Mouse (Mus musculus): ENCODE data around the gene Asic4. TPM values are rescaled to one million over a fixed set of nuclear protein-coding genes. Genes with fewer than 3 reads are reported as not detected.

Asic4 gene
- polyA plus RNA-seq, 1 experiment from 2014 or later = 0.11 TPM

DNA sequence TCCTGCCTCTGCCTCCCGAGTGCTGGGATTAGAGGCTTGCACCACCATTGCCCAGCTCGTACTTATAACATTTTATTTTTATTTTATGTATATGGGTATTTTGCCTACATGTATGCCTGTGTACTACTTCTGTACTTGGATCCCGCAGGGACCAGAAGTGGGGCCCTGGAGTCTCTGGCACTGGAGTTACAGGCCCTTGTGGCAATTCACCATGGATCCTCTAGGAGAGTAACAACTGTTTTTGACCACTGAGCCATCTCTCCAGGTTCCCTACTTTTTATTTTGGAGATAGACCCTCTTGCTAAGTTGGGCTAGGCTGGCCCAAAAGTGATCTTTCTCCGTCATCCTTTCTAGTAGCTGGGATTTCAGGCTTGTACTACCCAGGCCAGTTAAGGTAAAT, 68.2 kb downstream of the Asic4 start:
- no peaks in the 10 kb centered on the region for H3K9me3 ChIP-seq (replicated peaks; ENCODE audit: control insufficient read depth, low read length)
- no peak overlapping the region for H3K4me2 ChIP-seq
- no peaks in the 10 kb centered on the region for H3K27me3 ChIP-seq (ENCODE audit: control insufficient read depth, insufficient read depth, low read length)
- peaks cover 27% of the 10 kb centered on the region for H3K4me1 ChIP-seq (ENCODE audit: control insufficient read depth, insufficient read depth, low read length)
- ATAC-seq (replicated peaks; ENCODE audit: insufficient number of reproducible peaks, low FRiP score, low TSS enrichment) = no peak
- no peak overlapping the region for H3K9ac ChIP-seq (ENCODE audit: low read depth, low read length)
- no peak overlapping the region for H3K27ac ChIP-seq (ENCODE audit: low read depth, low read length)
- no peaks in the 10 kb centered on the region for H3K36me3 ChIP-seq (ENCODE audit: control insufficient read depth, insufficient read depth, low read length)
- 88% methylated on average over 4 of the region's 4 CpGs for WGBS (ENCODE audit: insufficient replicate concordance)
- H3K4me3 ChIP-seq (ENCODE audit: low read depth, low read length) = no peak overlapping the region

DNA sequence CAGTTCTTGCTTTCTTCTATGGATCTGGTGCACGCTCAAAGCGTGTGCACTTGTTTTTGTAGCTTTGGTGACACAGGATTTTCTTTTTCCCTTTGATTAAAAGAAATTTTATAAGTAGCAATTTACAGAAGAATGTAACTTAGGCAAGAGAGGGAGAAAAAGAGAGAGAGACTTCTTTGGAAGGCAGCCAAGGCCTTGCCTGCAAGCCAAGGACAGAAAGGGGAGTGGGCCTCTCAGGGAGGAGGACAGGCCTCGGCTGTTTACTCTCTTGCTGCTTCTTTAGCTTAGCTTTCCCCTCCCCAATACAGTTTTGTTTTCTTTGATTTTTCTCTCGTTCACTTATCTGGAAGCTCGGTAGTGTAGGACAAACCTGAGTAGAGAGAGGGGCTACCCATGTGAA, 69.3 kb downstream of the Asic4 start:
- peak overlapping the region; percentile 10 for H3K27ac ChIP-seq (ENCODE audit: low read depth, low read length)
- 65% methylated on average over 5 of the region's 5 CpGs for WGBS (ENCODE audit: insufficient replicate concordance)
- H3K27me3 ChIP-seq (ENCODE audit: control insufficient read depth, insufficient read depth, low read length) = no peaks in the 10 kb centered on the region
- H3K9me3 ChIP-seq (replicated peaks; ENCODE audit: control insufficient read depth, low read length) = no peaks in the 10 kb centered on the region
- H3K4me3 ChIP-seq (ENCODE audit: low read depth, low read length) = no peak overlapping the region
- H3K9ac ChIP-seq (ENCODE audit: low read depth, low read length) = no peak overlapping the region
- H3K4me1 ChIP-seq (ENCODE audit: control insufficient read depth, insufficient read depth, low read length) = peaks cover 27% of the 10 kb centered on the region
- no peak overlapping the region for H3K4me2 ChIP-seq
- no peaks in the 10 kb centered on the region; the same call in 1 of the 2 replicates for H3K36me3 ChIP-seq (ENCODE audit: control insufficient read depth, insufficient read depth, low read length)
- no peak for ATAC-seq (replicated peaks; ENCODE audit: insufficient number of reproducible peaks, low FRiP score, low TSS enrichment)

DNA sequence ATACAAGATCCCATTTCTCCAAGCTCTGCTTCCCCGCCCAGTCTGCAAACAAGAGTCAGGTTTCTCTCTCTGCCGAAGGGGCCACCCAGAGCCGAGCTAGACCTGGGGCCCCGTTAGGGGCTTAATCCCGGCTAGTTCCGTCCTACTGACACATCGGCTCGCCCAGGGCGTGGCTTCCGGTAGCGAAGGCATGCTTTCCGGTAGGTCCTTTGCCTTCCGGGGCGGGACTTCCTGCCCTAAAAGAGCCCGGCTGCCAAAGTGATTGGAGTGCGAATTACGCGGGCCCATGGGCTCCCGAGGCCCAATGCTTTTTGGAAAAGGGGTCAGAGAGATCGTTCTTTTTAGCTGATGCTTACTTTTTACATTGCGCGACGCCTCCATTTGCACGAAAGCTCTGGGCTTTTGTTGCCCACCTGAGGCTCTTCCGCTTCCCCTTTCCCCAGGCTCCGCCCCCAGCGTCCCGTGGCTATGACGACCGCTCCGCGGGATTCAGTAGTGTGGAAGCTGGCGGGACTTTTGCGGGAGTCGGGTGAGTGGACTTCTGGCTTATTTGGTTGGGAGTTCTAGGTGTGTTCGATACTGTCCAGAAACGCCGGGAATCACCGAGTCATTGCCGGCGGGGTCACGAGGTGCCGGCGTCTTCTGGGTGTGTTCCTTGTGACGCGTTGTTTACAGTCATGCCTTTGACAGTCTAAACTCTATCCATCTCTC, 71.2 kb downstream of the Asic4 start, which contains the start of gene Stk11ip:
Gene Stk11ip (plus strand): TSS at position 209 of the 711 bp plus-strand sequence.
- ATAC-seq (replicated peaks; ENCODE audit: insufficient number of reproducible peaks, low FRiP score, low TSS enrichment) = peak; percentile 96
- under 1% methylated on average over 46 of the region's 46 CpGs for WGBS (ENCODE audit: insufficient replicate concordance)

More for the DNA sequence above, 71.2 kb downstream of the Asic4 start, which contains the start of gene Stk11ip:
- H3K9ac ChIP-seq (ENCODE audit: low read depth, low read length) = peak within 1 kb of the TSS; percentile 74
- peaks cover 19% of the 10 kb centered on the region for H3K4me1 ChIP-seq (ENCODE audit: control insufficient read depth, insufficient read depth, low read length)
- H3K4me3 ChIP-seq (ENCODE audit: low read depth, low read length) = peak within 1 kb of the TSS; percentile 74
- H3K36me3 ChIP-seq (ENCODE audit: control insufficient read depth, insufficient read depth, low read length) = peaks cover 2% of the 10 kb centered on the region; the same call in 1 of the 2 replicates
- H3K4me2 ChIP-seq = peak within 1 kb of the TSS; percentile 83
- no peaks in the 10 kb centered on the region for H3K9me3 ChIP-seq (replicated peaks; ENCODE audit: control insufficient read depth, low read length)
- H3K27me3 ChIP-seq (ENCODE audit: control insufficient read depth, insufficient read depth, low read length) = no peaks in the 10 kb centered on the region
- H3K27ac ChIP-seq (ENCODE audit: low read depth, low read length) = peak within 1 kb of the TSS; percentile 92

Other genes starting within 250 kb of the Asic4 start
- gene Glb1l, start 239.6 kb upstream of the Asic4 start, polyA plus RNA-seq (2014; fragmentation: Nextera tagmentation; extraction: Ambion mirVana) = 6.8 and 8.4 TPM in 2 replicates
- gene Stk16, start 239.6 kb upstream of the Asic4 start, polyA plus RNA-seq (2014; fragmentation: Nextera tagmentation; extraction: Ambion mirVana) = 81.7 and 82.8 TPM in 2 replicates
- 39.2 and 39.8 TPM in 2 replicates for gene Tuba4a, start 230.6 kb upstream of the Asic4 start, polyA plus RNA-seq (2014; fragmentation: Nextera tagmentation; extraction: Ambion mirVana)
- gene A630095N17Rik, start 218.3 kb upstream of the Asic4 start, polyA plus RNA-seq (2014; fragmentation: Nextera tagmentation; extraction: Ambion mirVana) = not detected in 2 replicates
- 15.3 and 17.6 TPM in 2 replicates for gene Dnajb2, start 214.0 kb upstream of the Asic4 start, polyA plus RNA-seq (2014; fragmentation: Nextera tagmentation; extraction: Ambion mirVana)
- gene Ptprn, start 185.9 kb upstream of the Asic4 start, polyA plus RNA-seq (2014; fragmentation: Nextera tagmentation; extraction: Ambion mirVana) = 0.51 and 0.74 TPM in 2 replicates
- 0.30 TPM in 1 of 2 replicates, not detected in the other for gene Resp18, start 172.0 kb upstream of the Asic4 start, polyA plus RNA-seq (2014; fragmentation: Nextera tagmentation; extraction: Ambion mirVana)
- 119 and 121 TPM in 2 replicates for gene Dnpep, start 132.4 kb upstream of the Asic4 start, polyA plus RNA-seq (2014; fragmentation: Nextera tagmentation; extraction: Ambion mirVana)
- 428 and 477 TPM in 2 replicates for gene Des, start 90.1 kb upstream of the Asic4 start, polyA plus RNA-seq (2014; fragmentation: Nextera tagmentation; extraction: Ambion mirVana)
- 60.7 and 66.5 TPM in 2 replicates for gene Speg, start 75.1 kb upstream of the Asic4 start, polyA plus RNA-seq (2014; fragmentation: Nextera tagmentation; extraction: Ambion mirVana)
- gene Gmppa, start 14.5 kb upstream of the Asic4 start, polyA plus RNA-seq (2014; fragmentation: Nextera tagmentation; extraction: Ambion mirVana) = 49.8 and 57.2 TPM in 2 replicates
- 21.4 and 24.6 TPM in 2 replicates for gene Chpf, start 28.9 kb downstream of the Asic4 start, polyA plus RNA-seq (2014; fragmentation: Nextera tagmentation; extraction: Ambion mirVana)
- gene Tmem198, start 29.1 kb downstream of the Asic4 start, polyA plus RNA-seq (2014; fragmentation: Nextera tagmentation; extraction: Ambion mirVana) = 0.14 and 0.54 TPM in 2 replicates
- gene Obsl1, start 56.0 kb downstream of the Asic4 start, polyA plus RNA-seq (2014; fragmentation: Nextera tagmentation; extraction: Ambion mirVana) = 98.8 and 102 TPM in 2 replicates
- gene Inha, start 56.6 kb downstream of the Asic4 start, polyA plus RNA-seq (2014; fragmentation: Nextera tagmentation; extraction: Ambion mirVana) = 4.0 and 4.8 TPM in 2 replicates
- gene Stk11ip, start 71.1 kb downstream of the Asic4 start, polyA plus RNA-seq (2014; fragmentation: Nextera tagmentation; extraction: Ambion mirVana) = 9.1 and 11.6 TPM in 2 replicates
- 13.3 and 14.2 TPM in 2 replicates for gene Slc4a3, start 95.8 kb downstream of the Asic4 start, polyA plus RNA-seq (2014; fragmentation: Nextera tagmentation; extraction: Ambion mirVana)